Mouse (Mus musculus) embryonic fibroblast, embryonic 13.5 days (primary cell): ENCODE measurements around the gene Rgsl1.

Experiments
- CTCF ChIP-seq: IDR thresholded peaks from 2 replicates; pipeline ENCODE4 v1.5.1; 2011; ENCODE audit warnings: mild to moderate bottlenecking, control low read depth, low read length, moderate library complexity, borderline replicate concordance; ENCODE audit not compliant: insufficient read depth
- POLR2A ChIP-seq: IDR thresholded peaks from 2 replicates; pipeline ENCODE4 v1.6.1; 2011; ENCODE audit warnings: low read depth, mild to moderate bottlenecking, control low read depth, low read length, moderate library complexity

DNA sequence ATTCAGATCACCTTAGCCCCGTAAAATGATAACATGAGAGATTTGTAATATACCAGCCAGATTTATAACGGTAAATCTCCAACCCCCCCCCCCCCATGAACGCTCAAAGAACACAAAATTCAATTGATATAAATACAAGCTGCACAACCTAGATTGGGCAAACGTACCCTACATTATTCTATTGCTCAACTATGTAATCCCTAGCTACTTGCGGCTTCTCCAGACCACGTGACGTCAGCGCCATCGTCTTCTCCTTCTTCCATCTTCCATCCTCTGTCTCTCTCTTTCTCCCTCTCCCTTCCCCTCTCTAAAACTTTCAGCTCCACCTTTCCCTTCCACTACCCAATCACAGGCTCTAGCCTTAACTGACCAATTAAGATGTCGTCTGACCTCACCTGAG, 65.7 kb downstream of the Rgsl1 start:
- no peak for TF ChIP-seq POLR2A
- TF ChIP-seq CTCF: no peak
